Mouse (Mus musculus) neural tube, embryonic 13.5 days (tissue): ENCODE results near the gene Rapgef5. TPM values are rescaled to one million over a fixed set of nuclear protein-coding genes. Genes with fewer than 3 reads are reported as not detected.

Source experiments
- ATAC-seq: fragments of 200-750 bp; cut with Nextera tagmentation; 2 replicates; pipeline ENCODE4 v1.8.0; 2017; ENCODE audit warnings: low read depth, mild to moderate bottlenecking, moderate TSS enrichment, moderate library complexity
- H3K27ac ChIP-seq: fragments of 300-500 bp; sonication (generic); replicated peaks from 2 replicates; pipeline ENCODE4 v1.5.1; 2015; ENCODE audit warnings: moderate library complexity, mild to moderate bottlenecking, inconsistent platforms
- H3K27me3 ChIP-seq: fragments of 300-500 bp; sonication (generic); 2 replicates; pipeline ENCODE4 v1.6.1; 2015; ENCODE audit warnings: mild to moderate bottlenecking, inconsistent platforms
- H3K36me3 ChIP-seq: fragments of 300-500 bp; sonication (generic); 2 replicates; pipeline ENCODE4 v1.6.1; 2015; ENCODE audit warnings: mild to moderate bottlenecking, inconsistent platforms
- H3K4me1 ChIP-seq: fragments of 300-500 bp; sonication (generic); replicated peaks from 2 replicates; pipeline ENCODE4 v1.6.1; 2015; ENCODE audit warnings: inconsistent platforms
- H3K4me2 ChIP-seq: fragments of 300-500 bp; sonication (generic); 2 replicates; pipeline ENCODE4 v1.6.1; 2015; ENCODE audit warnings: inconsistent platforms, mild to moderate bottlenecking, moderate library complexity
- H3K4me3 ChIP-seq: fragments of 300-500 bp; sonication (generic); 2 replicates; pipeline ENCODE4 v1.5.1; 2015; ENCODE audit warnings: mild to moderate bottlenecking, inconsistent platforms
- H3K9ac ChIP-seq: fragments of 300-500 bp; sonication (generic); 2 replicates; pipeline ENCODE4 v1.6.1; 2015; ENCODE audit warnings: moderate library complexity, mild to moderate bottlenecking, inconsistent platforms
- H3K9me3 ChIP-seq: fragments of 300-500 bp; sonication (generic); 2 replicates; pipeline ENCODE4 v1.6.1; 2016; ENCODE audit warnings: inconsistent platforms
- WGBS: fragments of 180-500 bp; shearing (Covaris S2); methylation state at CpG from one replicate; pipeline ENCODE4 v1.1.7; 2015; 5-methylcytosine and 5-hydroxymethylcytosine counted together
- polyA plus RNA-seq: library from polyadenylated mRNA; unstranded; fragments of >200 nt; fragmentation: Nextera tagmentation; extraction: Ambion mirVana; gene quantifications from 2 replicates; pipeline ENCODE4 v1.2.1, GENCODE M21; 2015

The Rapgef5 gene
- polyA plus RNA-seq, 1 experiment from 2014 or later = 32.9 TPM

DNA sequence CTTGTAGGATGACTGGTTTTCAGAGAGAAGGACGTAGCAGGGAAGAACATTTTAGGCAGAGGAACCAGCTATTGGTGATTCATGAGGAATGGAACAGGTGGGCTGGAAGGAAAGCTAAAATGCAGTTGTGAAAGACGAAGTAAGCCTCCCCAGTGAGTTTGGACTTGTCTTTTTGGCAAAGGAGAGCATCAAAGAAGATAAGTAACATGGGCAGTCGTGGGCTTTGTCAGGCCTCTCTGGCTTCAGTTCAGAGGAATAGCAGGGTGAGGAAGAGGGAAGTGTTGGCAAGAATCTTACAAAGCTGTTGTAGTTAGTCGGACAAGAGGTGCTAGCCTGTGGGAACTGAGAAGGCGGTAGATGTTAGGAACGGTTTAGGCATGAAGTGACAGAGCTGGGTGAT is 145.6 kb downstream of the Rapgef5 start:
- H3K4me1 ChIP-seq = no peaks in the 10 kb centered on the region
- H3K4me3 ChIP-seq = no peak overlapping the region
- H3K27me3 ChIP-seq = no peaks in the 10 kb centered on the region
- WGBS = 82% methylated on average over 6 of the region's 6 CpGs
- no peaks in the 10 kb centered on the region for H3K9me3 ChIP-seq
- no peak overlapping the region for H3K9ac ChIP-seq
- no peaks in the 10 kb centered on the region for H3K36me3 ChIP-seq
- no peak for ATAC-seq
- no peak overlapping the region for H3K27ac ChIP-seq
- H3K4me2 ChIP-seq = no peak overlapping the region

GRCm38 (mm10) chr12:117663637-117664036 is 147.4 kb downstream of the Rapgef5 start:
- no peak overlapping the region for H3K9ac ChIP-seq
- H3K36me3 ChIP-seq = no peaks in the 10 kb centered on the region
- no peaks in the 10 kb centered on the region for H3K27me3 ChIP-seq
- H3K4me3 ChIP-seq = no peak overlapping the region
- WGBS = 66% methylated on average over 5 of the region's 5 CpGs
- H3K9me3 ChIP-seq = no peaks in the 10 kb centered on the region
- H3K4me2 ChIP-seq = no peak overlapping the region
- no peak overlapping the region for H3K27ac ChIP-seq
- ATAC-seq = no peak
- peaks cover 3% of the 10 kb centered on the region; the same call in 1 of the 2 replicates for H3K4me1 ChIP-seq

- Histone ChIP-seq H3K36me3 (no peaks in the 10 kb centered on the region), H3K27ac (no peak overlapping the region), H3K4me2 (no peak overlapping the region), H3K9me3 (no peaks in the 10 kb centered on the region), H3K27me3 (no peaks in the 10 kb centered on the region), H3K4me1 (peaks cover 8% of the 10 kb centered on the region), H3K9ac (no peak overlapping the region), H3K4me3 (no peak overlapping the region)
- no peak for ATAC-seq
- WGBS = 66% methylated on average over 5 of the region's 5 CpGs
Observed at GRCm38 (mm10) chr12:117664644-117665043, 148.4 kb downstream of the Rapgef5 start.

GRCm38 (mm10) chr12:117666391-117666790 is 150.1 kb downstream of the Rapgef5 start:
- Histone ChIP-seq H3K4me3 (no peak overlapping the region), H3K27me3 (no peaks in the 10 kb centered on the region), H3K4me2 (no peak overlapping the region), H3K27ac (no peak overlapping the region), H3K9me3 (no peaks in the 10 kb centered on the region), H3K9ac (no peak overlapping the region), H3K4me1 (peaks cover 8% of the 10 kb centered on the region), H3K36me3 (no peaks in the 10 kb centered on the region)
- no peak for ATAC-seq
- WGBS = 95% methylated on average over 3 of the region's 3 CpGs

- Histone ChIP-seq H3K4me3 (no peak overlapping the region), H3K9ac (no peak overlapping the region), H3K9me3 (no peaks in the 10 kb centered on the region), H3K27me3 (no peaks in the 10 kb centered on the region), H3K4me2 (no peak overlapping the region), H3K27ac (no peak overlapping the region), H3K36me3 (no peaks in the 10 kb centered on the region), H3K4me1 (peaks cover 8% of the 10 kb centered on the region)
- no peak for ATAC-seq
- WGBS = 81% methylated on average over 10 of the region's 10 CpGs
Observed at GRCm38 (mm10) chr12:117669610-117670400, 153.5 kb downstream of the Rapgef5 start.

DNA sequence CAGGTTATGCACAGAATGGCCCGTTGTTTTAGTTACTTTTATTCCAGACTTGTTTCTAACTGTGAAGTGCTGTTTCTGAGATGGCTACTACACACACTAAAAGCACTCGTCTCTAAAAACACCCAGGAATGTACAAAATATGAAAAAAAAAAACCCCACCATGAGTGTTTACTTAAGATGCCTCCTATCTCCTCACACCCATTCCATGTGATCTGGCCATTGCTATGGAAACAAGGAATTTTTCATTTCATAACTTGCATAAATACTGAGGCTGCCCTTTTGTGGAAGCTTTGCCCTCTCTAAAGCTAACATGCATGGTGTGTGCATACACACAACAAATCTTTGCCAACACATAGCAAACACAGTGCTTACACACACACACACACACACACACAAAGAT is 156.9 kb downstream of the Rapgef5 start:
- 86% methylated on average over 2 of the region's 2 CpGs for WGBS
- Histone ChIP-seq H3K27me3 (no peaks in the 10 kb centered on the region), H3K27ac (no peak overlapping the region), H3K9ac (no peak overlapping the region), H3K36me3 (no peaks in the 10 kb centered on the region), H3K9me3 (no peaks in the 10 kb centered on the region), H3K4me3 (no peak overlapping the region), H3K4me1 (peaks cover 8% of the 10 kb centered on the region), H3K4me2 (no peak overlapping the region)
- no peak for ATAC-seq

DNA sequence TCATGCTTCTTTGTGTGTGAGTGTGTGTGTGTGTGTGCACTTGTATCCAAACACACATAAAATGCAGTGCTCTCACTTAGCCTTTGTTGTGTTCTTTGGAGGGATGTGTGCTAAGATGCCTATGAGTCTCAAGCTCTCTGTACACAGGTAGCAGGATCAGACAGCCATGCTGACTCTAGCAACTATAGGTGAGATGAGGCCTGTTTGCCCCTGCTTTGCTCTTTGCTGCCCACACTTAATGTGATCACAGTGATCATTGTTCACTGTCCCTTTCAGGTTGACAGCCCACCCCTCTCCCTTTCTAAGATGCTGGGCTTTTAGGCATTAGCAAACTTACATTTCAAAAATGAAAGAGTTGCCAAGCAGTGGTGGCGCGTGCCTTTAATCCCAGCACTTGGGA is 158.2 kb downstream of the Rapgef5 start:
- Histone ChIP-seq H3K9ac (no peak overlapping the region), H3K27ac (no peak overlapping the region), H3K27me3 (no peaks in the 10 kb centered on the region), H3K9me3 (no peaks in the 10 kb centered on the region), H3K36me3 (no peaks in the 10 kb centered on the region), H3K4me2 (no peak overlapping the region), H3K4me1 (no peaks in the 10 kb centered on the region), H3K4me3 (no peak overlapping the region)
- 98% methylated on average over 2 of the region's 2 CpGs for WGBS
- ATAC-seq = no peak

- Histone ChIP-seq H3K36me3 (no peaks in the 10 kb centered on the region), H3K9ac (no peak overlapping the region), H3K27ac (no peak overlapping the region), H3K4me3 (no peak overlapping the region), H3K27me3 (no peaks in the 10 kb centered on the region), H3K9me3 (no peaks in the 10 kb centered on the region), H3K4me2 (no peak overlapping the region), H3K4me1 (peaks cover 5% of the 10 kb centered on the region; the same call in 1 of the 2 replicates)
- ATAC-seq = no peak
- WGBS = 91% methylated on average over 4 of the region's 4 CpGs
Observed at GRCm38 (mm10) chr12:117676265-117676664, 160.0 kb downstream of the Rapgef5 start.

GRCm38 (mm10) chr12:117678916-117679315 is 162.6 kb downstream of the Rapgef5 start:
- H3K4me2 ChIP-seq = no peak overlapping the region
- H3K36me3 ChIP-seq = no peaks in the 10 kb centered on the region
- no peaks in the 10 kb centered on the region for H3K9me3 ChIP-seq
- ATAC-seq = no peak
- H3K9ac ChIP-seq = no peak overlapping the region
- H3K4me1 ChIP-seq = peaks cover 13% of the 10 kb centered on the region
- no peaks in the 10 kb centered on the region for H3K27me3 ChIP-seq
- no peak overlapping the region for H3K4me3 ChIP-seq
- 76% methylated on average over 3 of the region's 3 CpGs for WGBS
- H3K27ac ChIP-seq = no peak overlapping the region

DNA sequence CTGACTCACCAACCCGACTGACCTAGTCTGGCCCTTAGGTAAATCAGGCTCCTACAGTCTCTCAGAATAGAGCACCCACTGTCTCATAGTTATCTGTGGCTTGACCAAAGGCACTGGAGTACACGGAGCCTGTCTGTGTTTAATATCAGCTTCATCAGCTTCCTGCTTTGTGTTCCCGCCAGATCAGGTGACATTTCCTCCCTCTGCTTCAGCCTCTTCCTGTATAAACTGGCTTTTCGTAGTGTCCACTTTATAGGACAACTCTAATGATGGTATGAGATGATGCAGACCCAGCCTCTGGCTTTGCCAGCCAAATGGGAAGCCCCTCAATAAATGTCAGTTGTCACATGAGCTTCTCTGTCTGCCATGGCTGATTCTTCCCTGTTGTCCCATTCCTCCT is 163.5 kb downstream of the Rapgef5 start:
- H3K4me2 ChIP-seq = no peak overlapping the region
- H3K27ac ChIP-seq = no peak overlapping the region
- ATAC-seq = no peak
- WGBS = 88% methylated on average over 4 of the region's 4 CpGs
- H3K9me3 ChIP-seq = no peaks in the 10 kb centered on the region
- H3K9ac ChIP-seq = no peak overlapping the region
- no peaks in the 10 kb centered on the region for H3K27me3 ChIP-seq
- H3K4me3 ChIP-seq = no peak overlapping the region
- H3K4me1 ChIP-seq = peaks cover 22% of the 10 kb centered on the region
- H3K36me3 ChIP-seq = no peaks in the 10 kb centered on the region

- 81% methylated on average over 4 of the region's 4 CpGs for WGBS
- Histone ChIP-seq H3K4me3 (no peak overlapping the region), H3K4me1 (peaks cover 33% of the 10 kb centered on the region), H3K9ac (no peak overlapping the region), H3K4me2 (no peak overlapping the region), H3K27me3 (no peaks in the 10 kb centered on the region), H3K36me3 (no peaks in the 10 kb centered on the region), H3K9me3 (no peaks in the 10 kb centered on the region), H3K27ac (no peak overlapping the region)
- ATAC-seq = no peak
Observed at GRCm38 (mm10) chr12:117681273-117681672, 165.0 kb downstream of the Rapgef5 start.

- Histone ChIP-seq H3K27ac (no peak overlapping the region), H3K4me1 (peaks cover 53% of the 10 kb centered on the region), H3K36me3 (no peaks in the 10 kb centered on the region), H3K4me3 (no peak overlapping the region), H3K27me3 (no peaks in the 10 kb centered on the region), H3K4me2 (no peak overlapping the region), H3K9me3 (no peaks in the 10 kb centered on the region), H3K9ac (no peak overlapping the region)
- ATAC-seq = no peak
- 50% methylated on average over 2 of the region's 2 CpGs for WGBS
Observed at GRCm38 (mm10) chr12:117683377-117683776, 167.1 kb downstream of the Rapgef5 start.

GRCm38 (mm10) chr12:117683984-117684383 is 167.7 kb downstream of the Rapgef5 start:
- Histone ChIP-seq H3K4me1 (peaks cover 55% of the 10 kb centered on the region), H3K4me2 (no peak overlapping the region), H3K9ac (no peak overlapping the region), H3K36me3 (no peaks in the 10 kb centered on the region), H3K27me3 (no peaks in the 10 kb centered on the region), H3K27ac (peak overlapping the region; percentile 70), H3K4me3 (no peak overlapping the region), H3K9me3 (no peaks in the 10 kb centered on the region)
- no peak for ATAC-seq
- 6% methylated on average over 3 of the region's 3 CpGs for WGBS
